Mouse (Mus musculus) embryonic facial prominence, embryonic 14.5 days (tissue): ENCODE data around the gene Acod1. TPM values are rescaled to one million over a fixed set of nuclear protein-coding genes. Genes with fewer than 3 reads are reported as not detected.

Experiments used
- ATAC-seq: fragments of 200-750 bp; cut with Nextera tagmentation; 2 replicates; pipeline ENCODE4 v1.8.0; 2017; ENCODE audit warnings: low read depth, moderate number of reproducible peaks, moderate TSS enrichment
- DNase-seq: peaks from one replicate; pipeline ENCODE4 v3.0.0-alpha.2; 2015; ENCODE audit warnings: low spot score
- H3K27ac ChIP-seq: fragments of 300-500 bp; sonication (generic); replicated peaks from 2 replicates; pipeline ENCODE4 v1.5.1; 2014; ENCODE audit warnings: low read depth, mild to moderate bottlenecking, low read length, moderate library complexity
- H3K27me3 ChIP-seq: fragments of 300-500 bp; sonication (generic); replicated peaks from 2 replicates; pipeline ENCODE4 v1.6.1; 2014; ENCODE audit warnings: low read length; ENCODE audit not compliant: control insufficient read depth, insufficient read depth
- H3K36me3 ChIP-seq: fragments of 300-500 bp; sonication (generic); 2 replicates; pipeline ENCODE4 v1.6.1; 2014; ENCODE audit warnings: low read length, mixed read lengths; ENCODE audit not compliant: control insufficient read depth, insufficient read depth
- H3K4me1 ChIP-seq: fragments of 300-500 bp; sonication (generic); 2 replicates; pipeline ENCODE4 v1.6.1; 2014; ENCODE audit warnings: antibody characterized with exemption, low read length; ENCODE audit not compliant: control insufficient read depth, insufficient read depth
- H3K4me2 ChIP-seq: fragments of 300-500 bp; sonication (generic); 2 replicates; pipeline ENCODE4 v1.6.1; 2014; ENCODE audit warnings: low read depth, mild to moderate bottlenecking, low read length, moderate library complexity, mixed read lengths
- H3K4me3 ChIP-seq: fragments of 300-500 bp; sonication (generic); 2 replicates; pipeline ENCODE4 v1.5.1; 2014; ENCODE audit warnings: low read depth, mild to moderate bottlenecking, low read length
- H3K9ac ChIP-seq: fragments of 300-500 bp; sonication (generic); 2 replicates; pipeline ENCODE4 v1.6.1; 2014; ENCODE audit warnings: low read depth, mild to moderate bottlenecking, low read length, moderate library complexity, mixed read lengths
- H3K9me3 ChIP-seq: fragments of 300-500 bp; sonication (generic); 2 replicates; pipeline ENCODE4 v1.6.1; 2016; ENCODE audit warnings: low read length; ENCODE audit not compliant: control insufficient read depth
- WGBS: fragments of 180-500 bp; shearing (Covaris S2); extraction: QIAGEN DNeasy Blood & Tissue Kit; methylation state at CpG from one replicate; pipeline ENCODE4 v1.1.7; 2014; 5-methylcytosine and 5-hydroxymethylcytosine counted together
- polyA plus RNA-seq: library from polyadenylated mRNA; unstranded; fragments of >200 nt; fragmentation: Nextera tagmentation; extraction: Ambion mirVana; gene quantifications from 2 replicates; pipeline ENCODE4 v1.2.1, GENCODE M21; 2014

The Acod1 gene
- polyA plus RNA-seq, 1 experiment from 2014 or later: 0.06 TPM

DNA sequence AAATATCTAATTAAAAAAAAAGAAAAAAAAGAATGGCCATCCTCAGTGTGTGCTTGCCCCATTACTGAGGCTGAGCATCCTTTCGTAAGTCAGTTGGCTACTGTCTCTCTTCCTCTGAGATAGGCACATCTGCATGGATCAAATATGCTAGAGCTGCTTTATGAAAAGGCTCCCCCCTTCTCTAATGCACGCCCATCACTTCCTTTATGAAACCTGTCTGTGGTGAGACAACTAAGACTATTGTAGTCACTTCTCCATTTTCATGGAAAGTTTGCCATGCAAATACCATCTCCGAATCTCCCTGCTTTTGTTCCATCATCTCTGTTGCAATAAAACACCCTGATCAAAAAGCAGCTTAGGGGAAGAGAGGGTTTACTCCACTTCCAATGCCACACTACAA is 9.8 kb upstream of the Acod1 start:
- no peaks in the 10 kb centered on the region for H3K4me1 ChIP-seq

DNA sequence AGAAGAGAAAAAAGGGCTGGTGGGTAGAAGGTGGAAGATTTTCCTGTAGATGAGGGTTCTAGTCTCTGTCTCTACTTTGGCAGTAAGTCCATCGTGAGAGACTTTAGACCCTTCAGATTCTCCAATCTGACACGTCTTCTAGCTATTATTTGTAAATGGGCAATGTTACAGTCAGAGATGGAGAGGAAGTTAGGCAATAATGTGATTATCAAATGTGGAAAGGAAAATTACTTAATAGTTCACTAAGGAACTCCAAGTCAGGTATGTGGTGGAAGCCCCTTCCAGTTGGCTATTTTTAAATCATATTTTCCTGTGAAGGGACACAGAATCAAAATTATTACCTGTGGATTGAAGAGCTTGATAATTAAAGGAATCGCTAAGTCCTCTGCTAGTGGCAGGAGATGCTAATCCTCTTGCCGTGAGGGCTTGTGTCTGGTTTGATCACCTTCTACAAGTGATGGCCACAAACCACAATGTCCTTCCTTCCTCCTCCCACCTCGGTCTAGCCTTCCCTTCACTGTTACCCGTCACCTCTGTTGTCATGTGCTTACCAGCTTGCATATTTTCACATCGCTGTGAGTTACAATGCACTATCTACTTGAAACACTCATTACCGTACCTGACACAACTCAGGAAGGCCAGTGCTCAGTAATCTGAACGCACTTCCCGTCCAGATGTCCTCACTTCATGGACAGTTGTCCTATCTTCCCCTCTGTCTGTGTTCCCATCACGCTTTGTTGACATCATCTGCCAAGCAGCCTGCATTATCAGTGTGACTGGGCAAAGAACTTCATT is 1.7 kb downstream of the Acod1 start:
- Histone ChIP-seq H3K4me2 (no peak overlapping the region), H3K27me3 (no peaks in the 10 kb centered on the region), H3K36me3 (no peaks in the 10 kb centered on the region), H3K9me3 (no peaks in the 10 kb centered on the region), H3K9ac (no peak overlapping the region), H3K27ac (no peak overlapping the region), H3K4me1 (no peaks in the 10 kb centered on the region), H3K4me3 (no peak overlapping the region)
- no peak for DNase-seq
- no peak for ATAC-seq
- WGBS: 85% methylated on average over 11 of the region's 11 CpGs

More for the DNA sequence above, 9.8 kb upstream of the Acod1 start:
- Histone ChIP-seq H3K9ac (no peak overlapping the region), H3K4me2 (no peak overlapping the region), H3K36me3 (no peaks in the 10 kb centered on the region), H3K9me3 (no peaks in the 10 kb centered on the region), H3K4me3 (no peak overlapping the region), H3K27me3 (no peaks in the 10 kb centered on the region), H3K27ac (no peak overlapping the region)
- WGBS: 89% methylated on average over 3 of the region's 3 CpGs
- ATAC-seq (no peak), DNase-seq (no peak)

DNA sequence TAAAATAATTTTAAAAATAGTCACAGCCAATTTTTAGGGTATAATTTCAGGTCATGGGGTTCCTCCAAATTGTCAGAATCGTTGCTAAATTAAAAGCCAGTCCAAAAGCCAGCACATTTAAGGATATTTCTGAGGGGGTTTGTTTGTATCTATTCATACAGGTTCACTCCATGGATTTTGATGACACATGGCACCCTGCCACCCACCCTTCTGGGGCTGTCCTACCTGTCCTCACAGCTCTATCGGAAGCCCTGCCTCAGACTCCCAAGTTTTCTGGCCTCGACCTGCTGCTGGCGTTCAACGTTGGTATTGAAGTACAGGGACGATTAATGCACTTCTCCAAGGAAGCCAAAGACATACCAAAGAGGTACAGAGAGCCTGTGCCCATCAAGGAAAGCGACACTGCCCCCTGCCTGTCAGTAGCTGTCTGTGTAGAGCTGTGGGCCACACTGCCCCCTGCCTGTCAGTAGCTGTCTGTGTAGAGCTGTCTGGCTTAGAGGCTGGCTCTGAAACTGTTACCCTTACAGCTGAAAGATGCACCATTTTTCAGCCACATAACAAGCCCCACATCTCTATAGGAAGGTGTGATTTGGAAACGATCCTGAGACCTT is 4.5 kb downstream of the Acod1 start:
- WGBS: 34% methylated on average over 8 of the region's 8 CpGs
- H3K27ac ChIP-seq: no peak overlapping the region
- H3K27me3 ChIP-seq: no peaks in the 10 kb centered on the region
- H3K36me3 ChIP-seq: no peaks in the 10 kb centered on the region
- DNase-seq (peak; percentile 70), ATAC-seq (peak; percentile 86)
- H3K4me3 ChIP-seq: no peak overlapping the region
- no peak overlapping the region for H3K9ac ChIP-seq
- H3K4me1 ChIP-seq: no peaks in the 10 kb centered on the region
- no peak overlapping the region for H3K4me2 ChIP-seq
- no peaks in the 10 kb centered on the region for H3K9me3 ChIP-seq

DNA sequence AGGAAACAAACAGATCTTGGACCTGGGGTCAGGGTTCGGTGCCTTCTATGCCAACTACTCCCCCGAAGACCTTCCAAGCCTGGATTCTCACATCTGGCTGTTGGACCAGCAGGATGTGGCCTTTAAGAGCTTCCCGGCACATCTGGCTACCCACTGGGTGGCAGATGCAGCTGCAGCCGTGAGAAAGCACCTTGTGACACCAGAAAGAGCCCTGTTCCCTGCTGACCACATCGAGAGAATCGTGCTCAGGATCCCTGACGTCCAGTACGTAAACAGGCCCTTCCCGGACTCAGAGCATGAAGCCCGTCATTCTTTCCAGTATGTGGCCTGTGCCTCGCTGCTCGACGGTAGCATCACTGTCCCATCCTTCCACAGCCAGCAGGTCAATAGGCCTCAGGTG is 8.0 kb downstream of the Acod1 start:
- WGBS: 78% methylated on average over 13 of the region's 13 CpGs
- no peak overlapping the region for H3K9ac ChIP-seq
- H3K4me3 ChIP-seq: no peak overlapping the region
- no peak overlapping the region for H3K27ac ChIP-seq
- H3K36me3 ChIP-seq: no peaks in the 10 kb centered on the region
- H3K4me1 ChIP-seq: no peaks in the 10 kb centered on the region
- DNase-seq (no peak), ATAC-seq (no peak)
- no peaks in the 10 kb centered on the region for H3K9me3 ChIP-seq
- H3K27me3 ChIP-seq: no peaks in the 10 kb centered on the region
- H3K4me2 ChIP-seq: no peak overlapping the region

DNA sequence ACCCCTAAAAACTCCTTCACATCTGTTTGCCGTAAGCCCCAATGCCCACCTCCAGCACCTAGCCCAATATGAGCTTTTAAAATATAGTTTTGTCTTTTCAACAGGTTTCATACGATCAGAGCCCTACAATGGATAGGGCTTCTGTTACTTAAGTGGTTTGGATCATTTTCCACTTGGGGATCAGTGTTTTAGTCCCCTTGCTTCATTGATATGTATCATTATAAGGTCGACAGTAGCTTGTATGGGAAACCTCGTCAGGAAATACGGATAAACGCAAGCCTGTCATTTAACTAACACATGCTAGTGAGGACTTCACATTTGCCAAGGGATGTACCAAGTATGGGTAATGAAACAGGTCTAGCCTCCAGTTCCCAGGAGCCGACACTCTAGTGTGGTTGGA is 9.8 kb downstream of the Acod1 start:
- no peak overlapping the region for H3K4me3 ChIP-seq
- WGBS: 84% methylated on average over 7 of the region's 7 CpGs
- no peaks in the 10 kb centered on the region for H3K27me3 ChIP-seq
- H3K9ac ChIP-seq: no peak overlapping the region
- DNase-seq: no peak
- ATAC-seq: no peak
- no peaks in the 10 kb centered on the region for H3K9me3 ChIP-seq
- no peak overlapping the region for H3K27ac ChIP-seq
- H3K36me3 ChIP-seq: no peaks in the 10 kb centered on the region
- H3K4me1 ChIP-seq: no peaks in the 10 kb centered on the region
- H3K4me2 ChIP-seq: no peak overlapping the region

DNA sequence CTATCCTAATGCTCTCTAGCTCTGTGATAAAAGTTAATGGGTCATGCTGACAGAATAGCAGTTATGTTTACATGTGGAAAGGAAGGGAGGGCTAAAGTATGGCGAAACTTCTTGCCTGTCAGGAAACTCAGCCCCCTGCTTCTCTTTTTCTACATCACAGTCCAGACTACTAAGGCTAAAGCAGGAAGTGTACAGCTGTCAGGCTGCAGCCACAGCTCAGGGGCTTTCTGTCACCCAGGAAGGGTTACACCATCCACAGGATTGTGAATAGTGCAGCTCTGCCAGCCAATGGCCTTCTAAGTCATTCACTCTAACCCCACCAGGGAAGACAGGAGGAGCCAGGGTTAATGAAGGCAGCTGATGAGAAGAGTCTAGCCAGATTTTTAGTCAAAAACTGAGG is 12.2 kb downstream of the Acod1 start:
- no peak overlapping the region for H3K9ac ChIP-seq
- no peaks in the 10 kb centered on the region for H3K36me3 ChIP-seq
- no peak overlapping the region for H3K4me2 ChIP-seq
- ATAC-seq (no peak), DNase-seq (no peak)
- no peaks in the 10 kb centered on the region for H3K9me3 ChIP-seq
- WGBS: 63% methylated on average over 1 of the region's 1 CpGs
- H3K4me1 ChIP-seq: no peaks in the 10 kb centered on the region
- H3K27ac ChIP-seq: no peak overlapping the region
- no peak overlapping the region for H3K4me3 ChIP-seq
- no peaks in the 10 kb centered on the region for H3K27me3 ChIP-seq

DNA sequence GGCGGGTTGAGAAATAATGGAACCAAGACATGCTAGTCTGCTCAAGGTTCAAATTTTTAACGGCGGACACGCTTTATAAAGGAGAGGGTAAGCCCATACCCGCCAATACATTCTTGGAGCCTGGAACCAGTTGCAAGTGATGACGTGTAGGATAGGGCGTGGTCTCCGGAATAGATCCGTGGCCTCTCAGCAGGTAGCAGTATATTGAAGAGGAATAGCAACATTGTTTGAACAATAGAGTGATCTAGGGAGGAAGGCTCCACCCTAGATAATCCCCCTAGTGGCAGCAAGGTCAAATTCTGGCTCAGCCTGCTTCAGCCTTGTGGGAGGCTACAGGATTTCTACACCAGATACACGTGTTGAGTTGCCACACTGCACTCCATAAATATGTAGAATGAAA is 12.7 kb downstream of the Acod1 start:
- Histone ChIP-seq H3K4me2 (no peak overlapping the region), H3K9me3 (no peaks in the 10 kb centered on the region), H3K27ac (no peak overlapping the region), H3K27me3 (no peaks in the 10 kb centered on the region), H3K4me3 (no peak overlapping the region), H3K4me1 (no peaks in the 10 kb centered on the region), H3K9ac (no peak overlapping the region), H3K36me3 (no peaks in the 10 kb centered on the region)
- DNase-seq (no peak), ATAC-seq (no peak)
- 87% methylated on average over 10 of the region's 10 CpGs for WGBS

DNA sequence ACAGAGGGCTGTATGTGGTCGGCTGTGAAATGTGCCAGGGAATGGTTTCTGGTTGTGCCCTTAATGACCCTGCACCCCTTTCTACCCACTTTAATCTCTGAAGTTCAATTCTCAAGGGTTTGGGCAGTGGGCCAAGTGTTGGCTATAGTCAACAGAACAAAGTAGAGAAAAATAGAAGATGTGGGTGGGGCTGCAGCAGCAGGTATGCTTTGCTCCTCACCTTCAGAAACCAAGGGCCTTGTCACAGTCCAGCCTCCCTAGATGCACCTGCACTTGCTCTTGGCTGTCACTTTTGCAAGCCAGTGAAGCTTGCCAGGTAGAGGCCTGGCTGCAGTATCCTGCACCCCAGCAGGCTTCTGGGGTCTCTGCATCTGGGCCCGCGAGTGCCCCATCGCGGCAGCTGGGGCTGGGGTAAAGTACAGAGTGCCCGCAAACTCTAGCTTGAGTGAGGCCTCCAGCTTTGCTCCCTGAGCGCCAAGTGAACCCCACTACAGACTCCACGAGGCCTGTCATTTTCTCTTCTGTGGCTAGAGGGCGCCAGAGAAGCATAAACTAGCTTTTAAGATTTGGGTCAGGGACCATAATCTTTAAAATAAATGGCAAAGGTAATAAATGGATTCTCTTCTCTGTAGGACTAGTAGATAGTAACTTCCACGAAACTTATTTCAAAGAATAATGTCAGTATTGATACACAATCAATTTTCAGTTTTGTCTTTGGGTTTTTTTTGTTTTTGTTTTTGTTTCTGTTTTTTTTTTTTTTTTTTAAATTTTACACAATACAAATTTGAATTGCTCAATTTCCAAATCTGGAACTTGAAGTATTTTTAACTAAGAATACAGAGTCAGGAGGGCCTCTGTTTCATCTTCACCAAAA is 18.8 kb downstream of the Acod1 start:
- H3K27ac ChIP-seq: no peak overlapping the region
- ATAC-seq: no peak
- H3K9ac ChIP-seq: no peak overlapping the region
- 13% methylated on average over 10 of the region's 10 CpGs for WGBS
- no peak overlapping the region for H3K4me3 ChIP-seq
- no peaks in the 10 kb centered on the region for H3K9me3 ChIP-seq
- no peaks in the 10 kb centered on the region for H3K27me3 ChIP-seq
- H3K36me3 ChIP-seq: no peaks in the 10 kb centered on the region
- H3K4me1 ChIP-seq: no peaks in the 10 kb centered on the region
- peak; percentile 70 for DNase-seq
- H3K4me2 ChIP-seq: no peak overlapping the region
